Mouse (Mus musculus) intestine, postnatal 0 days (tissue): Measurements from ENCODE around the gene Wdr49. TPM values are rescaled to one million over a fixed set of nuclear protein-coding genes. Genes with fewer than 3 reads are reported as not detected.

Experiments used
- ATAC-seq: fragments of 200-750 bp; cut with Nextera tagmentation; 2 replicates; pipeline ENCODE4 v1.8.0; 2017; ENCODE audit warnings: mild to moderate bottlenecking, moderate TSS enrichment, moderate library complexity
- H3K27ac ChIP-seq: fragments of 300-500 bp; sonication (generic); 2 replicates; pipeline ENCODE4 v1.5.1; 2014; ENCODE audit warnings: mild to moderate bottlenecking, low read depth, low read length, moderate library complexity
- H3K27me3 ChIP-seq: fragments of 300-500 bp; sonication (generic); replicated peaks from 2 replicates; pipeline ENCODE4 v1.6.1; 2014; ENCODE audit warnings: low read length, mixed read lengths; ENCODE audit not compliant: control insufficient read depth, insufficient read depth
- H3K36me3 ChIP-seq: fragments of 300-500 bp; sonication (generic); 2 replicates; pipeline ENCODE4 v1.6.1; 2014; ENCODE audit warnings: mild to moderate bottlenecking, moderate library complexity; ENCODE audit not compliant: control insufficient read depth, insufficient read depth
- H3K4me1 ChIP-seq: fragments of 300-500 bp; sonication (generic); replicated peaks from 2 replicates; pipeline ENCODE4 v1.6.1; 2014; ENCODE audit warnings: antibody characterized with exemption, low read length, mixed read lengths; ENCODE audit not compliant: control insufficient read depth, insufficient read depth
- H3K4me2 ChIP-seq: fragments of 300-500 bp; sonication (generic); replicated peaks from 2 replicates; pipeline ENCODE4 v1.6.1; 2014; ENCODE audit warnings: low read depth, mild to moderate bottlenecking, moderate library complexity
- H3K4me3 ChIP-seq: fragments of 300-500 bp; sonication (generic); 2 replicates; pipeline ENCODE4 v1.5.1; 2014; ENCODE audit warnings: low read depth, low read length
- H3K9ac ChIP-seq: fragments of 300-500 bp; sonication (generic); 2 replicates; pipeline ENCODE4 v1.6.1; 2014; ENCODE audit warnings: mild to moderate bottlenecking, low read depth, low read length
- H3K9me3 ChIP-seq: fragments of 300-500 bp; sonication (generic); 2 replicates; pipeline ENCODE4 v1.6.1; 2016; ENCODE audit warnings: mixed run types; ENCODE audit not compliant: control insufficient read depth
- CTCF ChIP-seq: sonication (generic); IDR thresholded peaks from 2 replicates; pipeline ENCODE4 v1.5.1; 2016; ENCODE audit warnings: low read depth, mild to moderate bottlenecking, control low read depth, antibody characterized with exemption, moderate library complexity
- WGBS: fragments of 180-500 bp; shearing (Covaris S2); extraction: QIAGEN DNeasy Blood & Tissue Kit; methylation state at CpG from one replicate; pipeline ENCODE4 v1.1.7; 2014; 5-methylcytosine and 5-hydroxymethylcytosine counted together
- polyA plus RNA-seq: library from polyadenylated mRNA; unstranded; fragments of >200 nt; fragmentation: Nextera tagmentation; extraction: Ambion mirVana; gene quantifications from 2 replicates; pipeline ENCODE4 v1.2.1, GENCODE M21; 2015

The Wdr49 gene
- polyA plus RNA-seq, 1 experiment from 2014 or later: not detected

GRCm38 (mm10) chr3:75297026-75297757, 184.8 kb downstream of the Wdr49 start:
- Histone ChIP-seq H3K4me1 (no peaks in the 10 kb centered on the region), H3K9me3 (no peaks in the 10 kb centered on the region), H3K4me2 (no peak overlapping the region), H3K36me3 (no peaks in the 10 kb centered on the region), H3K9ac (no peak overlapping the region), H3K27me3 (no peaks in the 10 kb centered on the region), H3K27ac (no peak overlapping the region), H3K4me3 (no peak overlapping the region)
- 69% methylated on average over 2 of the region's 2 CpGs for WGBS
- no peak for ATAC-seq
- no peak for TF ChIP-seq CTCF

- Histone ChIP-seq H3K27ac (no peak overlapping the region), H3K9me3 (no peaks in the 10 kb centered on the region), H3K4me3 (no peak overlapping the region), H3K4me2 (no peak overlapping the region), H3K27me3 (no peaks in the 10 kb centered on the region), H3K4me1 (no peaks in the 10 kb centered on the region), H3K9ac (no peak overlapping the region), H3K36me3 (no peaks in the 10 kb centered on the region)
- 83% methylated on average over 2 of the region's 2 CpGs for WGBS
- TF ChIP-seq CTCF: no peak
- ATAC-seq: no peak
These were observed 188.7 kb downstream of the Wdr49 start for GRCm38 (mm10) chr3:75293243-75293642.

GRCm38 (mm10) chr3:75277455-75277854, 204.5 kb downstream of the Wdr49 start:
- no peak for ATAC-seq
- Histone ChIP-seq H3K27ac (no peak overlapping the region), H3K9me3 (no peaks in the 10 kb centered on the region), H3K27me3 (no peaks in the 10 kb centered on the region), H3K36me3 (no peaks in the 10 kb centered on the region), H3K4me3 (no peak overlapping the region), H3K4me1 (no peaks in the 10 kb centered on the region), H3K9ac (no peak overlapping the region), H3K4me2 (no peak overlapping the region)
- no peak for TF ChIP-seq CTCF
- WGBS: 70% methylated on average over 4 of the region's 4 CpGs

- no peaks in the 10 kb centered on the region for H3K4me1 ChIP-seq
- no peak overlapping the region for H3K4me2 ChIP-seq
- H3K27me3 ChIP-seq: no peaks in the 10 kb centered on the region
- no peak for TF ChIP-seq CTCF
- H3K9me3 ChIP-seq: no peaks in the 10 kb centered on the region
- H3K9ac ChIP-seq: no peak overlapping the region
- no peaks in the 10 kb centered on the region for H3K36me3 ChIP-seq
- WGBS: 80% methylated on average over 3 of the region's 3 CpGs
- no peak overlapping the region for H3K4me3 ChIP-seq
- H3K27ac ChIP-seq: no peak overlapping the region
- ATAC-seq: no peak
These were observed 205.4 kb downstream of the Wdr49 start for GRCm38 (mm10) chr3:75276522-75276921.

GRCm38 (mm10) chr3:75275127-75275526, 206.8 kb downstream of the Wdr49 start:
- Histone ChIP-seq H3K9me3 (no peaks in the 10 kb centered on the region), H3K9ac (no peak overlapping the region), H3K4me3 (no peak overlapping the region), H3K27me3 (no peaks in the 10 kb centered on the region), H3K4me1 (no peaks in the 10 kb centered on the region), H3K27ac (no peak overlapping the region), H3K36me3 (no peaks in the 10 kb centered on the region), H3K4me2 (no peak overlapping the region)
- TF ChIP-seq CTCF: no peak
- no peak for ATAC-seq

- ATAC-seq: no peak
- H3K36me3 ChIP-seq: no peaks in the 10 kb centered on the region
- H3K9ac ChIP-seq: no peak within 1 kb of the TSS
- no peak for TF ChIP-seq CTCF
- WGBS: 76% methylated on average over 2 of the region's 2 CpGs
- H3K4me3 ChIP-seq: no peak within 1 kb of the TSS
- no peaks in the 10 kb centered on the region for H3K4me1 ChIP-seq
- no peaks in the 10 kb centered on the region for H3K27me3 ChIP-seq
- H3K4me2 ChIP-seq: no peak within 1 kb of the TSS
- H3K9me3 ChIP-seq: no peaks in the 10 kb centered on the region
- H3K27ac ChIP-seq: no peak within 1 kb of the TSS
These were observed 212.0 kb downstream of the Wdr49 start, which contains the start of gene Serpini2 for GRCm38 (mm10) chr3:75269978-75270377. Gene Serpini2, minus strand, starts transcription at chr3:75270078.

GRCm38 (mm10) chr3:75259356-75259755, 222.6 kb downstream of the Wdr49 start:
- Histone ChIP-seq H3K9ac (no peak overlapping the region), H3K4me3 (no peak overlapping the region), H3K27ac (no peak overlapping the region), H3K36me3 (no peaks in the 10 kb centered on the region), H3K4me1 (no peaks in the 10 kb centered on the region), H3K27me3 (no peaks in the 10 kb centered on the region), H3K9me3 (no peaks in the 10 kb centered on the region), H3K4me2 (no peak overlapping the region)
- no peak for TF ChIP-seq CTCF
- no peak for ATAC-seq

Other genes with a start within 250 kb of the Wdr49 start
- 0.10 and 0.21 TPM in 2 replicates for gene Serpini2, start 212.1 kb downstream of the Wdr49 start, polyA plus RNA-seq
- 107 and 108 TPM in 2 replicates for gene Pdcd10, start 74.7 kb upstream of the Wdr49 start, polyA plus RNA-seq
- gene Serpini1, start 75.4 kb upstream of the Wdr49 start, polyA plus RNA-seq: 8.7 and 9.5 TPM in 2 replicates